Mouse (Mus musculus) right cerebral cortex, postnatal 36 days (tissue): ENCODE data around the gene Qtrt1.

ENCODE experiments used
- DNase-seq, 2 experiments: peaks; one replicate each; pipeline ENCODE4 v3.0.0; 2022; ENCODE audit warnings: low spot score in 2 of 2, mixed read lengths in 1 of 2

Qtrt1 gene

DNA sequence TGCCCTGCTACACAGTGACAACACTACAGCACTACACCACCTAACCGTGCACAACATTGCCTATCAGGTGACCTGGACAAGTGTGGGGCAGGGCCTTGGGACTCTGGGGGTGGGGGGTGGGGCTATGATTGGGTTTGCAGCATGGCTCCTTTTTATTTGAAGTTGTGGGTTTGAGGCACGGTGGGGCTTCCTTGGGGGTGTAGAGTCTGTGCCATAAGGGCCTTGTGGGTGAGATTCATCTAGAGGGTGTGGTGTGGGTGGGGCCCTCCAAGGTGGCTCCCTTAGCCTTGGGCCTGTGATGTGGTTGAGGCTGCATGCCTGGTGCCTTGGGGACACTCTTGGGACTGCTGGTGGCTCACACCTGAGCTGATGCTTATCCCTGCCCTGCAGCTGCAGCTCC, 8.0 kb downstream of the Qtrt1 start:
- no peak for DNase-seq

GRCm38 (mm10) chr9:21424631-21425555, 13.3 kb downstream of the Qtrt1 start, which contains the start of gene Dnm2:
Dnm2 (plus strand) TSS chr9:21424908.
- DNase-seq = peak; percentile 99

DNA sequence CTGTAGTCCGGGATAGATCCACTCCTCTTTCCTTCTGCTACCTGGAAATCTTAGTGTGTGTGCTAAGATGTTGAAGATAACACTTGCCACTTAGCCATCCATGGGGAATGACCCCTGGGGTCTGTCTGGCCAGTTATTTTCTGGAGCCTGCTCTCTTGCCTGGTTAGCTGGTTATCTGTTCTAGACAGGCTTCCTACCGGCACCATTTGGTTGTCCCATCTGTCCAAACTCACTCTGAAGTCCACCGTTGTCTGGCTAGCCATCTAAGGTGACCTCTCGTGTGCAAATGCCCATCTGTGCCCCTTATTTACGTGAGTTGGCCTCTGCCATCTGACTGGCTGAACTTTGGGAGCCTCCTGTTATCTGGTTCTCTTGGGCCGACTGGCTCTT, 13.9 kb downstream of the Qtrt1 start:
- no peak for DNase-seq

DNA sequence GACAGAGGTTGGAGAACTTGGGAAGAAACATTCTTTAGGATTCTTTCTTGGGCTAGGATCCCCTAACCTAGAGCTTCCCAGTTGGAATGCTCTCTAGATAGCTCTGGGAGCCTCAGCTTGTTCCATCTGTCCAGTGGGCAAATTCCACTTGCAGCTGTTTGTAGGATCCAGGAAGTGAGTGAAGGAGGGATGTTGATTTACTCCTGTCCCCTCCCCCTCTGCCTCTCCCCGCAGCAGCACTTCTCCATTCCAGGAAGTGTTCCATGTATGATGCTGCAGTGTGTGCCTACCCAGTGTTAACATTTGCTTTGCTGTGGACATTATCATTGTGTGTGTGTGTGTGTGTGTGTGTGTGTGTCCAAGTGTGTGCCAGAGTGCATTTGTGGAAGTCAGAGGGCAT, 14.4 kb downstream of the Qtrt1 start:
- DNase-seq = no peak

- DNase-seq = no peak
Observed at GRCm38 (mm10) chr9:21426525-21426924, 14.9 kb downstream of the Qtrt1 start.

GRCm38 (mm10) chr9:21427773-21428172, 16.1 kb downstream of the Qtrt1 start:
- no peak for DNase-seq

DNA sequence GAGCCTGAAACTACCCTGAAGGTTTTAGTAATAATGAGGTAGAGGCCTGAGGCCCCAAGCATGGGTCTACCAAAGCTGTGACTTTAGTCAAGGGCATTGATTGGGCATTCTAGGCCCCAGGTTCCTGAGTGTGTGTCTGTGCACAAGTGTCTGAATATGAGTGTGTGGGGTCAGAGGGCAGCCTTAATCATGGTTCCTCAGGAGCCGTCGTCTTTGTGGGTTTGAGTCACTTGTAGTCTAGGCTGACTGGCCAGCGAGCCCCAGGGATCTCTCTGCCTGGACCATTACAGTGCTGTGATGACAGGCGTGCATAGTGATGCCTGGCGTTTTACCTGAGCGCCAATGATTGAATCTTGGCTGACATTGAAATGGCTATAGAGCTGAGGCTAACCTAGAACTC, 16.5 kb downstream of the Qtrt1 start:
- no peak for DNase-seq

DNA sequence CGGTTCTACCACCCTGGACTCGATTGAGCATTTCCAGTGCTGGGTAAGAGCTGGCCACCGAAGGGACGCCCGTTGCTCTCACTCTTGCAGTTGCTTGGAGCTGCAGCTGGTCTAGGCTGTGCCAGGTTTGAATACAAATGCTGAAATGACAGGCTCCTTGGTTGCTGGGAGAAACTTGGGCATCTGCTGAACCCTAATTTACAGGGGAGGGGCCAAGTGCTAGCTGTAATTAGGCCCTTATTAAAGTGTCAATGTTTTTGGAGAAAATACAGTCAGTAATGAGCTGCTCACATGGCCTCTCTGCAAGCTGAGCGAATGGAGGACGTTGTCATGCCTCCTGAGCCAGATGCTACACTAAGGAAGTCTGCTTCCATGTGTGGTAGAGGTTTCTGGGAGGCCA, 19.1 kb downstream of the Qtrt1 start:
- no peak for DNase-seq

DNA sequence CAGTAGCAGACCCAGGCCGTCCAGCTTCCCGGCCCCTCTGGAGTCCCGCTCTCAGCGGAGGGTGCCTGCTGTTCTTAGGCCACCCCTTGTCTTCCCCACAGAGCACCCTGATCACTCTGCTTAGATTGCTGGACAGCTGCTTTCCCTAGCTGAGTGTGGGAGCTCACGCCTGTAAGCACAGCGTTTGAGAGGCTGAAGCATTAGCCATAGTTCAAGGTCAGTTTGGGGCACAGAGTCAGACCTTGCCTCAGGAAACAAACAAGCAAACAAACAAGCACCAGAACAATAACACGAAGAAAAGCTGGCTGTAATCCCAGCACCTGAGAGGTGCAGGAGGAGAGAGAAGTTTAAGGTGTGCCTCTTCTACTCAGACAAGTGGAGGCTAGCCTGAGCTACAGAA, 20.4 kb downstream of the Qtrt1 start:
- DNase-seq = no peak

DNA sequence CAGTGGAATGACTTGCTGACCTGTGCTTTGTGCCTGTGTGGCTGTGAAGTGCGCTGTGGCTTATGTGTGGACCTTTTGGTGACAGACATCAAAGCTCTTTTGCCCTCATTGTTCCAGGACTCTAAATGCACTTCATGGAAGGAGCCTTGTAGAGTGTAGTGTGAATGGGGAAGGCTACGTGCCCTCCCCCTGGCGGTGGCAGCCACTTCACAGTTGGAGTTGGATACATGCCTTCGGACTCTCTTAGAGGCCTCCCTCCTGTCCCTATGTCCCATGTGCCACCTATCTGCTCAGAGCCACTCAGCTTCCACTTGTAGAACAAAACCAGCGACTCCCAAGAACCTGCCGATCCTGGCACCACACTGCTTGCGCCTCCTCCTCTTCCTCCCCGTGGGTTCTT, 22.1 kb downstream of the Qtrt1 start:
- DNase-seq = no peak

DNA sequence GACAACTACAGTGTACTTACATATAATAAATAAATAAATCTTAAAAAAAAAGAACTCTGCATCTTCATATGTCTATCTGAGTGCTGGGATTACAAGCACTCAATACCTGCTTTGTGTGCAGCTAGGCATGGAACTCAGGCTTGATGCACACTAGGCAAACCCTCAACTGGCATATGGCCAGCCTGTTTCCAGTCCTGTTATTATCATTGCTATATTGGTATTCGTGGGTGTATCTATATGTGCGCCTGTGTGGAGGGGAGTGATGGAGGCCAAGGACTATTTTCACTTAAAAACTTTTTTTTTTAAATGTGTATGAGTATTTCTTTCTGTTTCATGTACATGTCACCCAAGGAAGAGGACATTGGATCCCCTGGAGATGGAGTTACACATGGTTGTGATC, 22.8 kb downstream of the Qtrt1 start:
- no peak for DNase-seq

GRCm38 (mm10) chr9:21435777-21436635, 24.4 kb downstream of the Qtrt1 start:
- DNase-seq = no peak

DNA sequence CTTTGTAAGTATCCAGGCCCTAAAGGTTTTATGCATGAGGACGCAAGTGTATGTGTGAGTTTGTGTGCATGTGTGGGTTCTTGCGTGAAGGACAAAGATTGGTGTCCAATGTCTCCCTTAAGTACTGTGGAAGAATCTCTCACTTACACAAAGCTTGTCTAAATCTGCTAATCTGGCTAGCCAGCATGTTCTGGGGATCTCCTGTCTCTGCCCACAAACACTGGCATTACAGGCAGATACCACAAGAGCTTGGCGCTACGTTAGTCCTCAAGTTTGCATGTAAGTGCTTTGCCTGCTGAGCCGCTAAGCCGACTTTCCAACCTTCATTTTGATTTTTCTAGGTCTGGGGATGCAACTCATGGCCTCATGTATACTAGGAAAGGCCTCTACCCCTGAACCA, 25.9 kb downstream of the Qtrt1 start:
- DNase-seq = no peak

DNA sequence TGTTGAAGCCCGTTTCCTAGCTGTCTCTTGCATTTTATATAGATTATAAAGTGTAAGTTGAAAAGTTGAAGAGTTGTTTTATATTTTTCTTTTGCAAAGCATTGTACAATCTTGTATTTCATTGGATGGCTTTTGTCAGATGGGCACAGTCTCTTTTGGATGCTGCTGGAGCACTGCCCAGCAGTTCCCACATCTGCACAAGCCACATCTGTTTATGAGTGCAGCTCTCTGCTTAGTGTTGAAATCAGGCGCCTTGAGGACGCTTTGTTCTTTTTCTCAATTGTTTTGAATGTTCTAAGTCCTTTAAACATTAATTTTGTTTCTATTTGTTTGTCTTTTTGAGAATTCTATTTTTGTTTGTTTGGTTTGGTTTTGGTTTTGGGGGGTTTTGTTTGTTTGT, 26.6 kb downstream of the Qtrt1 start:
- DNase-seq = no peak

DNA sequence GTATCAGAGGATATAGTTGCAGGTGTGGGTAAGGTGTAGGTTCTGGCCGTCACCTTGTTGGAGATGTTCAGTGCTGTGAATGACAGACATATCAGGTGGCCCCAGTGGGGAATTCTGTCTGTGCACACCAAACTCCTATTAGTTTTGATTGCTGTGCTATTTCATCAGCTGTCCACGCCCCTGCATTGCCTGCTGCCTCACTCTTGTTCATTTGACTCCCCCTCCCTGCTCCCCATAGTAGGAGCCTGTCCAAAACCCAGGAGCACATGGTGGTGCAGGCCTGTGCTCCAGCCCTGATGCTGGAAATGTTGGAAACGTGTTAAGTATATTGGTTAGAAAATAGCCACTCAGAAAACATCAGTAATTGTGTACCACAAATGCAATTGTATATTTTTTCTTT, 27.8 kb downstream of the Qtrt1 start:
- no peak for DNase-seq

DNA sequence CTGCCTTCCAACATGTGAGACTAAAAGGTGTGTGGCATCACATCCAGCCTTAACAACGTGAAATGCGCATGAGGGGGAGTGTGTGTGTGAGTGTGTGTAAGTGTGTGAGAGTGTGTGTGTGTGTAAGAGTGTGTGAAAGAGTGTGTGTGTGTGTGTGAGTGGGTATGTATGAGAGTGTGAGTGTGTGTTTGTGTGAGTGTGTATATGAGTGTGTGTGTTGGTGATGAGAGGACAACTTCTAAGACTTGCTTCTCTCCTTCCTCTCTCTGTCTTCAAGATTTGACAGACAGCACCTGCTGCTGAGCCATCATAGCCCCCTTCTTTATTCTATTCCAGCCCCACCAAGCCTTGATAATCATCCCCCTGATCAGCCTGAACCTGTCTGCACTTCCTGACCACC, 28.3 kb downstream of the Qtrt1 start:
- no peak for DNase-seq

- no peak for DNase-seq
Observed at GRCm38 (mm10) chr9:21440387-21440786, 28.8 kb downstream of the Qtrt1 start.

- no peak for DNase-seq
Observed at GRCm38 (mm10) chr9:21443853-21444252, 32.2 kb downstream of the Qtrt1 start.

DNA sequence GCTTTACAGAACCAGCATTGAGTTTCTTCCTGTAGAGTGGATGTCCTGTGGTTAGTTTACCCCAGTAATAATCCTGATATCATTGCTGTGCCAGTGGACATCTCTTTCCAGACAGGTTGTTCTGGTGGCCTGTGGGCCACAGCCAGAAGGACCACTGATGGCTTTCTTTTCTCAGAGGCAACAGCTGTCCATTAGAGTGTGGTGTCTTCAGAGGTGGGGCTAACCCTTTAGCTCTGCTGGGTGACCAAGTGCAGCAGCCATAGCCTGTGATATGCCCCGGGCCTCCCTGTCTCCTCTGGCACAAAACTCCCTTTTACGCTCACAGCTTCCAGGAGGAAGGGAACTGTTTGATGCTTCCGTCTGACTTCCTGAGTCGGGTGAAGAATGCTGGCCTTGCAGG, 32.9 kb downstream of the Qtrt1 start:
- DNase-seq = no peak

GRCm38 (mm10) chr9:21445081-21445744, 33.6 kb downstream of the Qtrt1 start:
- no peak for DNase-seq

DNA sequence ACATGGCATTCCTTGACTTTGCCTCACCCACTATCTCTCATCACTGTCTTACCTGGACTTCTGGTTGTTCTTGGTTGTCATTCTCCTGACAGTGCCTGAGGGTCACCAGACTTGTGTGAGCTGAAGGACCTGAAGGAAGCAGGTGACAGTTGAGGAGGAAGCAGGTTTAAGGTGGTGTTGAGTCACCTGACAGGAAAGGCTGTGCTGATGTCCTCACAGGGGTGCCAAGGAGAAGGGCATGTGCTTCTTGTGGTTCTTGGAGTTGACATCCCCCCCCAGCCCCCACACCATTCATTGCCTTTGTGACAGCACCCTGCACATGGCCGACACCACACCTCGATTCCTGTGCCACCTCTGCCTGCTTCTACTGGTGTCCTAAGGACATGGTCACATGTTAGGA, 36.1 kb downstream of the Qtrt1 start:
- no peak for DNase-seq

- no peak for DNase-seq
Observed at GRCm38 (mm10) chr9:21449710-21450109, 38.1 kb downstream of the Qtrt1 start.
